8 mouse cellular contexts compared by ENCODE assay signal in genomic region chr17:35836991-35837422, GRCm38 (mm10). TPM values are rescaled to one million over a fixed set of nuclear protein-coding genes. Genes with fewer than 3 reads are reported as not detected.
DNase-seq lines count a peak whose midpoint lies in the region; ATAC-seq lines count a peak whose summit lies in the region.

No protein-coding gene starts in this region.

- H3K36me3 ChIP-seq in limb, embryonic 13.5 days = peaks cover 47% of the 10 kb centered on the region
- H3K36me3 ChIP-seq in midbrain, embryonic 14.5 days (ENCODE audit: control insufficient read depth, insufficient read depth, low read length) = peaks cover 48% of the 10 kb centered on the region

- no peaks in the 10 kb centered on the region for H3K9me3 ChIP-seq in limb, embryonic 13.5 days
- H3K9me3 ChIP-seq in midbrain, embryonic 14.5 days (ENCODE audit: control insufficient read depth, low read length) = no peaks in the 10 kb centered on the region

- H3K4me1 ChIP-seq in limb, embryonic 13.5 days = peaks cover 44% of the 10 kb centered on the region
- H3K4me1 ChIP-seq in midbrain, embryonic 14.5 days (ENCODE audit: control insufficient read depth, insufficient read depth, low read length) = peaks cover 30% of the 10 kb centered on the region

- peak overlapping the region; percentile 97 for H3K27ac ChIP-seq in limb, embryonic 13.5 days
- H3K27ac ChIP-seq in midbrain, embryonic 14.5 days (replicated peaks; ENCODE audit: low read depth, low read length) = peak overlapping the region; percentile 95

- peak; percentile 82 for DNase-seq in CD4-positive, CD25-positive, alpha-beta regulatory T cell, adult 2 months (ENCODE audit: low read depth, low spot score)
- DNase-seq in embryo, embryonic 11 days = peak; percentile 97
- DNase-seq in gastrocnemius, postnatal 4 days (ENCODE audit: low spot score in 2 of 2) = peak; percentile 74 to 90
- DNase-seq in kidney, adult 11 months = peak; percentile 70
- DNase-seq in midbrain, embryonic 14.5 days = peak; percentile 95
- DNase-seq in spleen, postnatal 36 days (ENCODE audit: low spot score in 2 of 2) = peak; percentile 88

- no peak for ATAC-seq in CD4-positive, CD25-positive, alpha-beta regulatory T cell, adult 4 months
- ATAC-seq in limb, embryonic 13.5 days (ENCODE audit: low FRiP score, low read depth) = peak; percentile 24
- ATAC-seq in midbrain, embryonic 14.5 days (ENCODE audit: low FRiP score, low TSS enrichment) = peak; percentile 46

- peak overlapping the region; percentile 80 for H3K4me2 ChIP-seq in limb, embryonic 13.5 days (replicated peaks)
- H3K4me2 ChIP-seq in midbrain, embryonic 14.5 days (ENCODE audit: low read length) = peak overlapping the region; percentile 82

- 0% methylated on average over 25 of the region's 25 CpGs for WGBS in limb, embryonic 13.5 days
- under 1% methylated on average over 24 of the region's 25 CpGs for WGBS in midbrain, embryonic 14.5 days

- H3K27me3 ChIP-seq in limb, embryonic 13.5 days = no peaks in the 10 kb centered on the region
- no peaks in the 10 kb centered on the region for H3K27me3 ChIP-seq in midbrain, embryonic 14.5 days (ENCODE audit: control insufficient read depth, insufficient read depth, low read length)

- H3K9ac ChIP-seq in limb, embryonic 13.5 days = peak overlapping the region; percentile 98
- H3K9ac ChIP-seq in midbrain, embryonic 14.5 days (replicated peaks; ENCODE audit: low read length) = peak overlapping the region; percentile 97

- peak overlapping the region; percentile 76 for H3K4me3 ChIP-seq in limb, embryonic 13.5 days
- peak overlapping the region; percentile 64 for H3K4me3 ChIP-seq in midbrain, embryonic 14.5 days (replicated peaks; ENCODE audit: low read depth, low read length)

RNA-seq across cellular contexts. Expression of gene Tubb5, which starts 1.1 kb away (rescaled TPM):
- 100 to 1,000 TPM; 564 to 602 TPM for polyA plus RNA-seq in CD4-positive, CD25-positive, alpha-beta regulatory T cell, adult 4 months (2017; shearing (Covaris generic))
- total RNA-seq in gastrocnemius, postnatal 4 days (2021) = 100 to 1,000 TPM; 408 to 451 TPM
- polyA plus RNA-seq in limb, embryonic 13.5 days (2015; fragmentation: Nextera tagmentation; extraction: Ambion mirVana) = 1,168 and 1,170 TPM in 2 replicates
- 1,880 and 2,054 TPM in 2 replicates for polyA plus RNA-seq in midbrain, embryonic 14.5 days (2014; fragmentation: Nextera tagmentation; extraction: Ambion mirVana)

RNA-seq across cellular contexts. Expression of gene Mdc1, which starts 4.3 kb away (rescaled TPM):
- 10 to 100 TPM; 10.9 to 13.2 TPM for polyA plus RNA-seq in CD4-positive, CD25-positive, alpha-beta regulatory T cell, adult 4 months (2017; shearing (Covaris generic))
- 10 to 100 TPM; 22.9 to 25.2 TPM for total RNA-seq in gastrocnemius, postnatal 4 days (2021)
- polyA plus RNA-seq in limb, embryonic 13.5 days (2015; fragmentation: Nextera tagmentation; extraction: Ambion mirVana) = 13.5 and 15.5 TPM in 2 replicates
- 7.3 and 8.2 TPM in 2 replicates for polyA plus RNA-seq in midbrain, embryonic 14.5 days (2014; fragmentation: Nextera tagmentation; extraction: Ambion mirVana)

RNA-seq across cellular contexts. Expression of gene Flot1, which starts 14.0 kb away (rescaled TPM):
- polyA plus RNA-seq in CD4-positive, CD25-positive, alpha-beta regulatory T cell, adult 4 months (2017; shearing (Covaris generic)) = 10 to 100 TPM; 24.3 to 30.7 TPM
- 10 to 100 TPM; 52.6 to 56.9 TPM for total RNA-seq in gastrocnemius, postnatal 4 days (2021)
- polyA plus RNA-seq in limb, embryonic 13.5 days (2015; fragmentation: Nextera tagmentation; extraction: Ambion mirVana) = 50.2 and 57.5 TPM in 2 replicates
- 59.9 and 74.0 TPM in 2 replicates for polyA plus RNA-seq in midbrain, embryonic 14.5 days (2014; fragmentation: Nextera tagmentation; extraction: Ambion mirVana)

RNA-seq across cellular contexts. Expression of gene Ier3, which starts 15.5 kb away (rescaled TPM):
- 1 to 10 TPM; 1.1 to 1.9 TPM for polyA plus RNA-seq in CD4-positive, CD25-positive, alpha-beta regulatory T cell, adult 4 months (2017; shearing (Covaris generic))
- total RNA-seq in gastrocnemius, postnatal 4 days (2021) = 10 to 100 TPM; 11.1 to 13.1 TPM
- polyA plus RNA-seq in limb, embryonic 13.5 days (2015; fragmentation: Nextera tagmentation; extraction: Ambion mirVana) = 13.7 and 14.7 TPM in 2 replicates
- polyA plus RNA-seq in midbrain, embryonic 14.5 days (2014; fragmentation: Nextera tagmentation; extraction: Ambion mirVana) = 3.3 and 4.0 TPM in 2 replicates

RNA-seq across cellular contexts. Expression of gene Nrm, which starts 24.1 kb away (rescaled TPM):
- polyA plus RNA-seq in CD4-positive, CD25-positive, alpha-beta regulatory T cell, adult 4 months (2017; shearing (Covaris generic)) = 10 to 100 TPM; 35.5 to 43.5 TPM
- 10 to 100 TPM; 20.8 to 26.4 TPM for total RNA-seq in gastrocnemius, postnatal 4 days (2021)
- 54.9 and 55.1 TPM in 2 replicates for polyA plus RNA-seq in limb, embryonic 13.5 days (2015; fragmentation: Nextera tagmentation; extraction: Ambion mirVana)
- polyA plus RNA-seq in midbrain, embryonic 14.5 days (2014; fragmentation: Nextera tagmentation; extraction: Ambion mirVana) = 14.5 and 20.2 TPM in 2 replicates
